Mouse (Mus musculus) hindbrain, embryonic 15.5 days (tissue): ENCODE results near the gene A030005K14Rik. TPM values are rescaled to one million over a fixed set of nuclear protein-coding genes. Genes with fewer than 3 reads are reported as not detected.

Experiments used
- ATAC-seq: fragments of 200-750 bp; cut with Nextera tagmentation; 2 replicates; pipeline ENCODE4 v1.8.0; 2017; ENCODE audit warnings: low read depth, moderate number of reproducible peaks, moderate TSS enrichment; ENCODE audit not compliant: low FRiP score
- H3K27ac ChIP-seq: fragments of 300-500 bp; sonication (generic); replicated peaks from 2 replicates; pipeline ENCODE4 v1.5.1; 2015; ENCODE audit warnings: mild to moderate bottlenecking, inconsistent platforms
- H3K27me3 ChIP-seq: fragments of 300-500 bp; sonication (generic); 2 replicates; pipeline ENCODE4 v1.6.1; 2015; ENCODE audit warnings: control low read depth, inconsistent platforms
- H3K36me3 ChIP-seq: fragments of 300-500 bp; sonication (generic); 2 replicates; pipeline ENCODE4 v1.6.1; 2015; ENCODE audit warnings: control low read depth, inconsistent platforms
- H3K4me1 ChIP-seq: fragments of 300-500 bp; sonication (generic); replicated peaks from 2 replicates; pipeline ENCODE4 v1.6.1; 2015; ENCODE audit warnings: control low read depth, inconsistent platforms
- H3K4me2 ChIP-seq: fragments of 300-500 bp; sonication (generic); 2 replicates; pipeline ENCODE4 v1.6.1; 2015; ENCODE audit warnings: moderate library complexity, mild to moderate bottlenecking, inconsistent platforms
- H3K4me3 ChIP-seq: fragments of 300-500 bp; sonication (generic); 2 replicates; pipeline ENCODE4 v1.5.1; 2015; ENCODE audit warnings: mild to moderate bottlenecking, inconsistent platforms
- H3K9ac ChIP-seq: fragments of 300-500 bp; sonication (generic); 2 replicates; pipeline ENCODE4 v1.6.1; 2015; ENCODE audit warnings: inconsistent platforms
- H3K9me3 ChIP-seq: fragments of 300-500 bp; sonication (generic); 2 replicates; pipeline ENCODE4 v1.6.1; 2016; ENCODE audit warnings: control low read depth, inconsistent platforms
- WGBS: fragments of 180-500 bp; shearing (Covaris S2); methylation state at CpG from one replicate; pipeline ENCODE4 v1.1.7; 2015; 5-methylcytosine and 5-hydroxymethylcytosine counted together
- polyA plus RNA-seq: library from polyadenylated mRNA; unstranded; fragments of >200 nt; fragmentation: Nextera tagmentation; extraction: Ambion mirVana; gene quantifications from 2 replicates; pipeline ENCODE4 v1.2.1, GENCODE M21; 2015

Gene A030005K14Rik
- polyA plus RNA-seq, 1 experiment from 2014 or later, result not detected

DNA sequence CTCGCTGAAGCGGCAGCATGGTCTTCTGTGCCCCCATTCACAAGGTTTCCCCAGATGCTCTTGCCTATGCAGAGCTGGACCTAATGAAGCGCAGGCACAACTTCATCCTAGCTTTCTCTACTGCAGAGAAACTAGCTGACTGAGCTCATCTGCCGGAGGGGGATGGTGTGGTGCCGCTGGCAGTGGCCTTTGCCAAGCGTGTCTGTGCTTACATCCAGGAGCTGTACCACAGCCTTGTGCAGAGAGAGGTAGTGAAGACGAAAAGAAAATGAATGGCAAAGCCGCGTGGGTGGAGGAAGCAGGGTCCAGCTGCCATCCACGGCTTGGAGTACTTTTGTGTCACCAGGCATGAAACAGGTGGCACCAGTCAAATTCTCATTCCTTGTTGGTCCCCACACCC, 8.0 kb upstream of the A030005K14Rik start:
- Histone ChIP-seq H3K4me3 (no peak overlapping the region), H3K9me3 (no peaks in the 10 kb centered on the region), H3K4me2 (no peak overlapping the region), H3K36me3 (no peaks in the 10 kb centered on the region), H3K9ac (no peak overlapping the region), H3K27me3 (no peaks in the 10 kb centered on the region), H3K4me1 (no peaks in the 10 kb centered on the region), H3K27ac (no peak overlapping the region)
- no peak for ATAC-seq
- 85% methylated on average over 10 of the region's 10 CpGs for WGBS

- Histone ChIP-seq H3K27me3 (no peaks in the 10 kb centered on the region), H3K27ac (no peak overlapping the region), H3K4me2 (no peak overlapping the region), H3K9ac (no peak overlapping the region), H3K4me3 (no peak overlapping the region), H3K9me3 (no peaks in the 10 kb centered on the region), H3K36me3 (no peaks in the 10 kb centered on the region), H3K4me1 (no peaks in the 10 kb centered on the region)
- WGBS, result 91% methylated on average over 4 of the region's 4 CpGs
- no peak for ATAC-seq
Measured at GRCm38 (mm10) chr1:83066577-83066976, 7.4 kb upstream of the A030005K14Rik start.

DNA sequence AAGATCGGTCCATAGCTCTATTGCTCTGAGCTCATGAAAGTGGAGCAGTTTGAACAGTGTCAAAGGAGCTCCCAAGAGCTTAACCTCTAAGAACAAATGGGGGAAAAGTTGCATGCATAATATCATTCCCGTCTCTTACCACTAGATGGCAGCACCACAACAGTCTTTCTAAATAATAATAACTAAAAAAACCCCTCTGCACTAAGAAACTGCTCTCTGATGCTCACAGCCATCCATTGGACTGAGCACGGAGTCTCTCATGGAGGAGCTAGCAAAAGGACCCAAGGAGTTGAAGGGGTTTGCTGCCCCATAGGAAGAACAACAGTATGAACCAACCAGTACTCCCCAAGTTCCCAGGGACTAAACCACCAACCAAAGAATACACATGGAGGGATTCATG, 5.7 kb upstream of the A030005K14Rik start:
- Histone ChIP-seq H3K27ac (no peak overlapping the region), H3K27me3 (no peaks in the 10 kb centered on the region), H3K4me2 (no peak overlapping the region), H3K4me3 (no peak overlapping the region), H3K4me1 (no peaks in the 10 kb centered on the region), H3K36me3 (no peaks in the 10 kb centered on the region), H3K9me3 (no peaks in the 10 kb centered on the region), H3K9ac (no peak overlapping the region)
- ATAC-seq, result no peak
- WGBS, result 28% methylated on average over 3 of the region's 3 CpGs

DNA sequence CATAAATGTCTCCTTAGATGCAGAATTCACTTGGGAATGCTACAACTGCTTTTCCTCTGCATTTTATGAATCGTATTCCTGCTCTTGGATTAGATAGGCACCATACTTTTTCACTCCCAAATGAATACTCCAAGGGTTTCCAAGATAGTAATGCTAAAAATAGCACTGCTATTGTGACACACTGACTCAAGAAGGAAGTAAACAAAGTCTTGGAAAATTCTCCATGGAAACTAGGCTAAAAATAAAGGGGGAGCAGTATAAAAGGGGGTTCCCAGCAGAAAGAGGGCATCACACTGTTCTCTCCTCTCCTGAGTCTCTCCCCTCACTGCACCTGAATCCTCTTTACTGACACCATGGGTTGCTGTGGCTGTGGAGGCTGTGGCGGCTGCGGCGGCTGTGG, 1.5 kb upstream of the A030005K14Rik start, which contains the start of gene Krtap28-13:
Gene Krtap28-13, plus strand, starts transcription at position 288 of the 400 bp plus-strand sequence.
- Histone ChIP-seq H3K4me3 (no peak within 1 kb of the TSS), H3K27me3 (no peaks in the 10 kb centered on the region), H3K36me3 (no peaks in the 10 kb centered on the region), H3K9me3 (no peaks in the 10 kb centered on the region), H3K9ac (no peak within 1 kb of the TSS), H3K4me1 (no peaks in the 10 kb centered on the region), H3K27ac (no peak within 1 kb of the TSS), H3K4me2 (no peak within 1 kb of the TSS)
- 74% methylated on average over 4 of the region's 4 CpGs for WGBS
- ATAC-seq, result no peak

DNA sequence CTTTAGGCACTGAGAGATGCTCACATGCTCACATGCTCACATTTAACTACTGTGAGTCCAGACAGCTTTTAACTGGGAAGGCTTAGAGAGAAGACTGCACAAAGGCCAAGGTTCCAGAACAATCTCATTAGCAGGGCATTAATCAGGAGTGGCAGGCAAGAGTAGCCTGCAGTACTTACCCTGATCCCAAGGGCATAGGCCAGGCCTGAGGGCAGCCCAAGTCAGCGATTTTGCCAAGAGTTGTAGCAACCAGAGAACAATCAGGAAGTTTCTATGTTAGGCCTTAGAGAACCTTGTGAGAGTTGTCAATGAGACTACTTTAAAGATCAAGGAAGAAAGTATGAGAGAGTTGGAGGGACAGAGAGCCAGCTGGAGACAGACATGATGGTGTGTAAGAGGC, 697 bp downstream of the A030005K14Rik start:
- Histone ChIP-seq H3K4me2 (no peak overlapping the region), H3K4me3 (no peak overlapping the region), H3K9ac (no peak overlapping the region), H3K27ac (no peak overlapping the region), H3K4me1 (no peaks in the 10 kb centered on the region), H3K36me3 (no peaks in the 10 kb centered on the region), H3K27me3 (no peaks in the 10 kb centered on the region), H3K9me3 (no peaks in the 10 kb centered on the region)
- no peak for ATAC-seq
- 63% methylated on average over 1 of the region's 1 CpGs for WGBS

GRCm38 (mm10) chr1:83044882-83045427, 14.2 kb downstream of the A030005K14Rik start, which contains the start of gene Gm47969:
TSS of gene Gm47969 (plus strand) at chr1:83044932.
- no peak for ATAC-seq
- 83% methylated on average over 5 of the region's 5 CpGs for WGBS

DNA sequence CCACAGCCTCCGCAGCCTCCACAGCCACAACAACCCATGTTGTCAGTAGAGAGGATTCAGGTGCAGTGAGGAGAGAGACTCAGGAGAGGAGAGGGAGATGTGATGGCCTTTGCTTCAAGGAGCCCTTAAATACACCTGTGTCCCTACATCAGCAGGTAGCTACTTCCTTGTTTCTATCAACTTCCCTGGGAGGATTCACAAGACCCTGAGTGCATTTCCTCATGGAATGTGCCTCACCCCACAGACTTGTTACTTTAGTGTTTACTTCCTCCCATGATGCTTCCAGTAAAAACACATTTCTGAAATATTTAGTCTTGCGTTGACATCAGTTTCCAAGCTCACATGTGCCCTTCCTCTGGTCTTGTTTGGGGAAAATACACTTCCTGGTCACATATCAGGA, 16.8 kb downstream of the A030005K14Rik start, which contains the start of gene Krtap28-10:
Gene Krtap28-10, minus strand, starts transcription at position 101 of the 400 bp plus-strand sequence.
- Histone ChIP-seq H3K36me3 (no peaks in the 10 kb centered on the region), H3K4me2 (no peak within 1 kb of the TSS), H3K4me1 (peaks cover 5% of the 10 kb centered on the region; the same call in 1 of the 2 replicates), H3K9ac (no peak within 1 kb of the TSS), H3K27ac (no peak within 1 kb of the TSS), H3K9me3 (no peaks in the 10 kb centered on the region), H3K27me3 (no peaks in the 10 kb centered on the region), H3K4me3 (no peak within 1 kb of the TSS)
- 89% methylated on average over 2 of the region's 2 CpGs for WGBS
- no peak for ATAC-seq

More at GRCm38 (mm10) chr1:83044882-83045427, 14.2 kb downstream of the A030005K14Rik start, which contains the start of gene Gm47969:
- Histone ChIP-seq H3K9ac (no peak within 1 kb of the TSS), H3K4me1 (no peaks in the 10 kb centered on the region), H3K4me3 (no peak within 1 kb of the TSS), H3K4me2 (no peak within 1 kb of the TSS), H3K27me3 (no peaks in the 10 kb centered on the region), H3K9me3 (no peaks in the 10 kb centered on the region), H3K36me3 (no peaks in the 10 kb centered on the region), H3K27ac (no peak within 1 kb of the TSS)

GRCm38 (mm10) chr1:83039080-83039479, 20.1 kb downstream of the A030005K14Rik start:
- 84% methylated on average over 4 of the region's 4 CpGs for WGBS
- H3K9ac ChIP-seq, result no peak overlapping the region
- ATAC-seq, result no peak

DNA sequence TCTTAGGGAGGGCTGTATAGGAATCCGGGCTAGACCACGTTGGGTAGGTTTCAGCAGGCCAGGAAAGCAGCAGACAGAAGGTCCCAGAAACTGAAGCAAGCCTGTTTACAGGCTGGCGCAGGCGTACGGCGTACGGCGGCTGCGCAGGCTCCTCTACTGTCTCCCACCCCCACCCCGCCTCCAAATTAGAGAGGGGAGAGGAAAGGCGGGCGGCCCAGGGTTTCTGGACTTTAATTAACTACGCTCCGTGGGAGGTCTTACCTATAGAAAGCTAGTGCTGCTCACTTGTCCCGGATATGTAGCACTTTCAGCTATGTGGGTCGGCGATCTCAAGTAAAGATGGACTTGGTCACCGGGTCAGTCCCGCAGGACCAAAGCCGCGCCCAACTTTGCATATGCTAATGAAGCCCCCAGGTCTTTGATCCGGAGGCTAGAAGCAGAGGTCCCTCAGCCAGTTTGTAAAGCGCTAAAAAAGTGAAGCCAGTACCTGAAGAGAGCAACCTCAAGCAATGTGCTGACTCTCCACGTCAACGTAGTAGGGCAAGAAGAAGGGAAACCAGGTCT, 21.0 kb downstream of the A030005K14Rik start, which contains the start of gene Slc19a3:
Gene Slc19a3, minus strand, starts transcription at position 340 of the 564 bp plus-strand sequence.
- no peaks in the 10 kb centered on the region for H3K9me3 ChIP-seq
- peak; percentile 96 for ATAC-seq
- H3K9ac ChIP-seq, result peak within 1 kb of the TSS; percentile 55
- peak within 1 kb of the TSS; percentile 53 for H3K4me3 ChIP-seq
- H3K36me3 ChIP-seq, result no peaks in the 10 kb centered on the region
- H3K4me2 ChIP-seq, result peak within 1 kb of the TSS; percentile 86
- H3K27ac ChIP-seq, result peak within 1 kb of the TSS; percentile 41
- no peaks in the 10 kb centered on the region for H3K27me3 ChIP-seq
- peaks cover 6% of the 10 kb centered on the region; the same call in 1 of the 2 replicates for H3K4me1 ChIP-seq
- under 1% methylated on average over 25 of the region's 25 CpGs for WGBS

More at GRCm38 (mm10) chr1:83039080-83039479, 20.1 kb downstream of the A030005K14Rik start:
- no peak overlapping the region for H3K4me3 ChIP-seq
- H3K9me3 ChIP-seq, result no peaks in the 10 kb centered on the region
- H3K36me3 ChIP-seq, result no peaks in the 10 kb centered on the region
- no peaks in the 10 kb centered on the region for H3K27me3 ChIP-seq
- no peak overlapping the region for H3K4me2 ChIP-seq
- H3K4me1 ChIP-seq, result peaks cover 6% of the 10 kb centered on the region; the same call in 1 of the 2 replicates
- no peak overlapping the region for H3K27ac ChIP-seq

DNA sequence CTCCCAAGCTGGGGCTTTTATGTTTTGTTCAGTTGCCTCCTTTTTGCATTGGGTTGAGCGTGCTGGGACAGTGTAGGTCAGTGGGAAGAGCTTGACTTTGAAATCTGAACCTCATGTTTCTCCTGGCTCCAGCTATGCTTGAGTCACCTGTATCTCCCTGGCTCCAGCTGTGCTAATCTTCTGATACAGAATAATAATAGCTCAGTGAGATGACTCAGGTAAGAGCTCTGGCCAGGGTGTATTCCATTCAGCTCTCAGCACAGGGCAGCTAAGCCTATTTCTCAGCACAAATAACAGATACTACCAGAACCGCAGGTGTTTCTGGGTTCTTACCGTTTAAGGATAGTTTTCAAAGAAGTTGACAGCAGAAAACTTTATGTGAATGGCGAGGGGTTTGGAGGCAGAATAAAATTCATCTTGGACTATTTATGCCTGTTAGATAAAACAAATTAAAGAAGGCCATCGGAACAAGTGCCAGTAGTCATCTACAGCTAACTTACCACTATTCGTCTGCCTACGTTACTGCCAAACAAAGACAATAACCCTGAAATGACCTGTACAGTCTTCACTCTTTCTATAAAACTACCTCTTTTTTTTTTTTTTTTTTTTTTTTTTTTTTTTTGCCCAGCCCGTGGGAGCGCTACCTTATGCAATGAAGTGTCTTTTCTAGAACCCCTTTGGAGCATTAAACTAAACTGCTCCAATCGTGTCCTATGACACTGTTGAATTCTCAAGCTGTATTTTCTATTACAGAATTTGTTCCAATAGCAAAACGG, 22.1 kb downstream of the A030005K14Rik start:
- Histone ChIP-seq H3K4me3 (no peak overlapping the region), H3K4me2 (peak overlapping the region; percentile 86), H3K9ac (peak overlapping the region; percentile 55; the same call in 1 of the 2 replicates), H3K36me3 (no peaks in the 10 kb centered on the region), H3K27ac (no peak overlapping the region), H3K9me3 (no peaks in the 10 kb centered on the region), H3K4me1 (peaks cover 6% of the 10 kb centered on the region; the same call in 1 of the 2 replicates), H3K27me3 (no peaks in the 10 kb centered on the region)
- ATAC-seq, result no peak
- 76% methylated on average over 11 of the region's 11 CpGs for WGBS

DNA sequence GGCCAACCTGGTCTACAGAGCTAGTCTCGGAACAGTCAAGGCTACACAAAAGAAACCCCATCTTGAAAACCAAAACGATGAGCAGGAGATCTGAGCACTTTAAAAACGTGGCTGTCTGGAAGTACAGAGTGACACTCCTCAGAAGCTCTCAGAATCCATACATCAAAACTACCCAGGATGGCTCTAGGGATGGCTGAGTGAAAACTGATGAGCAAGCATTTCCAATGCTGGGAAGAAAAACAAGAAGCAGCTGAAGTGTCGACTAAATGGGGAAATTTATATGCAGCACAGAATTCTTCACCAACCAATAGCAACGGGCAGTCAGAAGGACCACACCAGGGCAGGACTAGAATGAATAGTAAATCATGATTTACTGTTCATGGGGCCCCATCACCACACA, 24.7 kb downstream of the A030005K14Rik start:
- Histone ChIP-seq H3K9me3 (no peaks in the 10 kb centered on the region), H3K27ac (no peak overlapping the region), H3K4me2 (no peak overlapping the region), H3K36me3 (no peaks in the 10 kb centered on the region), H3K27me3 (no peaks in the 10 kb centered on the region), H3K4me3 (no peak overlapping the region), H3K9ac (no peak overlapping the region), H3K4me1 (peaks cover 6% of the 10 kb centered on the region; the same call in 1 of the 2 replicates)
- ATAC-seq, result no peak
- WGBS, result 63% methylated on average over 5 of the region's 5 CpGs

DNA sequence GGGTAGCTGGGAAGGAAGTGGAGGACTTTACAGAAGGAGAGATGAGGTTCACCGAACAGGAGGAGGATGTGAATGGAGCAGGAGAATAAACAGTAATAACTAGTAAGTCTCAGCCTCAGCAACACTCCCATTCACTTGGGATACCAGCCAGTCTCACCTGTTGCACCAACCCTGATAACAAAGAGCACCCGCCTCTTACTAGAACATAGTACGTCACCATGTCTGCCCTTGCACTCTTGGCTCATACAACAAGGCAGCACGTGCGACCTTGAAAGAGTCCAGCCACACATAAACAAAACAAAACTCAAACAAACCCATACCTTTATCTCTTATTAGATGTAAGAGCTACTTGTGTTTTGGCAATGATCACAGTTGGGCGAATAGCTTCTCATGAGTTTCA, 26.7 kb downstream of the A030005K14Rik start:
- ATAC-seq, result no peak
- H3K4me2 ChIP-seq, result no peak overlapping the region
- no peak overlapping the region for H3K9ac ChIP-seq
- H3K36me3 ChIP-seq, result no peaks in the 10 kb centered on the region
- no peak overlapping the region for H3K4me3 ChIP-seq
- H3K9me3 ChIP-seq, result no peaks in the 10 kb centered on the region
- H3K27me3 ChIP-seq, result no peaks in the 10 kb centered on the region
- WGBS, result 92% methylated on average over 6 of the region's 6 CpGs
- H3K27ac ChIP-seq, result no peak overlapping the region
- H3K4me1 ChIP-seq, result peaks cover 1% of the 10 kb centered on the region; the same call in 1 of the 2 replicates
